Mouse (Mus musculus) forebrain, embryonic 10.5 days (tissue): ENCODE measurements around the gene Adi1. TPM values are rescaled to one million over a fixed set of nuclear protein-coding genes. Genes with fewer than 3 reads are reported as not detected.

ENCODE experiments used
- DNase-seq: peaks from one replicate; pipeline ENCODE4 v3.0.0-alpha.2; 2017; ENCODE audit warnings: low spot score; ENCODE audit errors: extremely low spot score
- H3K27ac ChIP-seq: fragments of 300-500 bp; sonication (generic); 2 replicates; pipeline ENCODE4 v1.5.1; 2016; ENCODE audit warnings: mild to moderate bottlenecking
- H3K27me3 ChIP-seq: fragments of 300-500 bp; sonication (generic); 2 replicates; pipeline ENCODE4 v1.6.1; 2016; ENCODE audit warnings: mild to moderate bottlenecking; ENCODE audit not compliant: poor library complexity, severe bottlenecking
- H3K36me3 ChIP-seq: fragments of 300-500 bp; sonication (generic); replicated peaks from 2 replicates; pipeline ENCODE4 v1.6.1; 2016; ENCODE audit warnings: mild to moderate bottlenecking, moderate library complexity
- H3K4me1 ChIP-seq: fragments of 300-500 bp; sonication (generic); 2 replicates; pipeline ENCODE4 v1.6.1; 2016
- H3K4me3 ChIP-seq: fragments of 300-500 bp; sonication (generic); 2 replicates; pipeline ENCODE4 v1.5.1; 2016; ENCODE audit warnings: mild to moderate bottlenecking, moderate library complexity
- H3K9me3 ChIP-seq: fragments of 300-500 bp; sonication (generic); 2 replicates; pipeline ENCODE4 v1.6.1; 2016; ENCODE audit warnings: mild to moderate bottlenecking, moderate library complexity
- WGBS: fragments of 180-500 bp; shearing (Covaris S2); methylation state at CpG from one replicate; pipeline ENCODE4 v1.1.7; 2016; 5-methylcytosine and 5-hydroxymethylcytosine counted together
- microRNA-seq: library from miRNA; unstranded; fragments of <30 nt; microRNA quantifications from one replicate; pipeline ENCODE4, GENCODE M21; 2017
- polyA plus RNA-seq: library from polyadenylated mRNA; unstranded; fragments of >200 nt; fragmentation: Nextera tagmentation; extraction: Ambion mirVana; gene quantifications from 2 replicates; pipeline ENCODE4 v1.2.1, GENCODE M21; 2016

Gene Adi1
- polyA plus RNA-seq, 1 experiment from 2014 or later: 59.2 TPM

DNA sequence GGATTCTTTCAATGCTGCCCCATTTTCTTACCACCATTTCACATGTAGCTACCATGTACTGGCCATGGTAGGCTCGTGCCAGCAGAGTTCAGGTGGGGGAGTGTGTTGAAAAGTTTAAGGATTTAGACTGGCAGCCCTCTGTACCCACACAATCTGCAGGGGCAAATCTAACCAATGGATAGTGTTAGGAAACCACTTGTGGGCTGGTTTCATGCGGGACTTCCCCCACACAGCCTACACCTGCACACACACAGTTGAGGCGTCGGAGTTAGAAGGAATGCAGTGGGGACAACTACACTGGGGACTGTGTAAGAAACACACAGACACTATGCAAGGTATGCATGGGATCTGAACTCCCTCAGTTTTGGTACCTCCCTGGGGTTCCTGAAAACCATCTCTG is 51.2 kb downstream of the Adi1 start:
- Histone ChIP-seq H3K4me1 (no peaks in the 10 kb centered on the region), H3K27ac (no peak overlapping the region), H3K9me3 (no peaks in the 10 kb centered on the region), H3K36me3 (peaks cover 42% of the 10 kb centered on the region), H3K4me3 (no peak overlapping the region), H3K27me3 (no peaks in the 10 kb centered on the region)
- WGBS: 92% methylated on average over 4 of the region's 4 CpGs
- no peak for DNase-seq

DNA sequence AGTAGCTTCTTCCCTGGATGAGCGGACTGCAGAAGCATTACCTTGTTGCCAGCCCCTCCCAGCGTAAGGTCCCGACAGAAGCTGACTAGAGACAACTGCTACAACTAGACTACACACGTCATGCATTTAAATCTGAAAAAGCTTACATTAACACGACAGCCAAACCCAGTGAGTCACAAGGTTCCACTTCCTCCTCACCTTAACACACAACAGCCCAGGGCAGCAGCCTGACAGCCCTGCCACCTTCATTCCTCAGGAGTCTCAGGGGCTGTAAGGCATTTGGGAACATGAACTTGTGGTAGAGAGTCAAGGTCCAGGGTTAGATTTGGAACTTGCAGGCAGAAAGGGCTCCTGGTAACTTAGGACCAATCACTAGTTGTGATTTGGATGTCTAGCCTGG is 52.0 kb downstream of the Adi1 start:
- Histone ChIP-seq H3K4me1 (no peaks in the 10 kb centered on the region), H3K36me3 (peaks cover 39% of the 10 kb centered on the region), H3K27me3 (no peaks in the 10 kb centered on the region), H3K9me3 (no peaks in the 10 kb centered on the region), H3K4me3 (no peak overlapping the region), H3K27ac (no peak overlapping the region)
- no peak for DNase-seq
- WGBS: 90% methylated on average over 5 of the region's 5 CpGs

Small RNAs within 50 kb of the gene (microRNA-seq; reads per million reads assigned to microRNA genes)
- not detected for gene Mir6937

Other genes with a start within 250 kb of the Adi1 start
- 0.21 and 0.22 TPM in 2 replicates for gene Dcdc2c, start 122.8 kb upstream of the Adi1 start, polyA plus RNA-seq
- gene Allc, start 92.7 kb upstream of the Adi1 start, polyA plus RNA-seq: not detected in 2 replicates
- 0.10 and 0.23 TPM in 2 replicates for gene Colec11, start 51.9 kb upstream of the Adi1 start, polyA plus RNA-seq
- 656 and 679 TPM in 2 replicates for gene Rps7, start 39.3 kb upstream of the Adi1 start, polyA plus RNA-seq
- 33.6 and 37.1 TPM in 2 replicates for gene Rnaseh1, start 25.6 kb upstream of the Adi1 start, polyA plus RNA-seq
- gene Trappc12, start 75.2 kb downstream of the Adi1 start, polyA plus RNA-seq: 33.5 and 36.9 TPM in 2 replicates
- 39.0 and 40.5 TPM in 2 replicates for gene Eipr1, start 76.6 kb downstream of the Adi1 start, polyA plus RNA-seq